ENCODE assay signal across 10 mouse cellular contexts in genomic region chr2:122313536-122313935, GRCm38 (mm10). TPM values are rescaled to one million over a fixed set of nuclear protein-coding genes. Genes with fewer than 3 reads are reported as not detected.
DNase-seq lines count a peak whose midpoint lies in the region; ATAC-seq lines count a peak whose summit lies in the region.
"Had no signal": no experiment of that assay in that cellular context is flagged by ENCODE, and none has a peak within 500 bp of the region (broad histone marks: within the 10 kb centered on the region; RNA-seq: fewer than 3 reads in every experiment).

TSS of gene Duoxa1 (minus strand) at chr2:122313730.

- H3K27me3 ChIP-seq in heart, embryonic 16.5 days (ENCODE audit: control insufficient read depth, insufficient read depth, low read length), result peaks cover 70% of the 10 kb centered on the region
- peaks cover 92% of the 10 kb centered on the region for H3K27me3 ChIP-seq in embryonic facial prominence, embryonic 10.5 days (replicated peaks; ENCODE audit: low read depth, poor library complexity, severe bottlenecking)
- H3K27me3 ChIP-seq in hindbrain, embryonic 15.5 days, result peaks cover 22% of the 10 kb centered on the region
- H3K27me3 ChIP-seq in midbrain, embryonic 15.5 days (replicated peaks), result peaks cover 29% of the 10 kb centered on the region; the same call in 1 of the 2 replicates
- H3K27me3 ChIP-seq: Patski had no signal

- peaks cover 11% of the 10 kb centered on the region for H3K4me1 ChIP-seq in heart, embryonic 16.5 days (ENCODE audit: control insufficient read depth, insufficient read depth, low read length)
- H3K4me1 ChIP-seq in embryonic facial prominence, embryonic 10.5 days, result peaks cover 12% of the 10 kb centered on the region
- peaks cover 11% of the 10 kb centered on the region; the same call in 1 of the 2 replicates for H3K4me1 ChIP-seq in hindbrain, embryonic 15.5 days (replicated peaks)
- peaks cover 16% of the 10 kb centered on the region; the same call in 1 of the 2 replicates for H3K4me1 ChIP-seq in midbrain, embryonic 15.5 days

- H3K9ac ChIP-seq in heart, embryonic 16.5 days (ENCODE audit: low read length), result peak within 1 kb of the TSS; percentile 13; the same call in 1 of the 2 replicates
- no peak within 1 kb of the TSS for H3K9ac ChIP-seq in hindbrain, embryonic 15.5 days
- H3K9ac ChIP-seq in midbrain, embryonic 15.5 days, result no peak within 1 kb of the TSS

- DNase-seq in heart, postnatal 25 days (ENCODE audit: low spot score), result no peak
- DNase-seq in embryonic facial prominence, embryonic 10.5 days (ENCODE audit: low spot score), result peak; percentile 38
- DNase-seq in thymus, postnatal 36 days, result no peak
- DNase-seq in layer of hippocampus, adult 11-12 months (ENCODE audit: low spot score), result no peak

- ATAC-seq in heart, embryonic 16.5 days (replicated peaks; ENCODE audit: extremely low read depth, insufficient read depth, low FRiP score), result peak; percentile 26; the same call in 1 of the 2 replicates
- peak; percentile 48; the same call in 1 of the 2 replicates for ATAC-seq in hindbrain, embryonic 15.5 days (ENCODE audit: low FRiP score, low read depth)
- no peak for ATAC-seq in midbrain, embryonic 15.5 days (replicated peaks)
- ATAC-seq in erythroblast, adult 5-6 weeks (replicated peaks; ENCODE audit: low FRiP score, poor library complexity, severe bottlenecking), result no peak
- ATAC-seq: Patski had no signal

- no peaks in the 10 kb centered on the region for H3K36me3 ChIP-seq in heart, embryonic 16.5 days (ENCODE audit: control insufficient read depth, insufficient read depth)
- no peaks in the 10 kb centered on the region for H3K36me3 ChIP-seq in embryonic facial prominence, embryonic 10.5 days (replicated peaks)
- H3K36me3 ChIP-seq in hindbrain, embryonic 15.5 days, result no peaks in the 10 kb centered on the region
- H3K36me3 ChIP-seq in midbrain, embryonic 15.5 days (replicated peaks), result no peaks in the 10 kb centered on the region

- no peak within 1 kb of the TSS for H3K27ac ChIP-seq in heart, embryonic 16.5 days (ENCODE audit: low read length)
- no peak within 1 kb of the TSS for H3K27ac ChIP-seq in embryonic facial prominence, embryonic 10.5 days (replicated peaks)
- H3K27ac ChIP-seq in hindbrain, embryonic 15.5 days (replicated peaks), result no peak within 1 kb of the TSS
- H3K27ac ChIP-seq in midbrain, embryonic 15.5 days, result no peak within 1 kb of the TSS

- intact Hi-C loops in heart, postnatal 25 days (cut with DNase I), result no loop called here

- peak within 1 kb of the TSS; percentile 67 for H3K4me2 ChIP-seq in heart, embryonic 16.5 days (ENCODE audit: low read depth, low read length)
- H3K4me2 ChIP-seq in hindbrain, embryonic 15.5 days, result peak within 1 kb of the TSS; percentile 44
- H3K4me2 ChIP-seq in midbrain, embryonic 15.5 days, result peak within 1 kb of the TSS; percentile 42

- H3K4me3 ChIP-seq in heart, embryonic 16.5 days (ENCODE audit: low read length), result peak within 1 kb of the TSS; percentile 40
- H3K4me3 ChIP-seq in embryonic facial prominence, embryonic 10.5 days, result peak within 1 kb of the TSS; percentile 48
- peak within 1 kb of the TSS; percentile 17 for H3K4me3 ChIP-seq in hindbrain, embryonic 15.5 days
- H3K4me3 ChIP-seq in midbrain, embryonic 15.5 days, result peak within 1 kb of the TSS; percentile 11; the same call in 1 of the 2 replicates

- WGBS in heart, embryonic 16.5 days, result 4% methylated on average over 24 of the region's 24 CpGs
- whole genome bisulfite sequencing in embryonic facial prominence, embryonic 10.5 days, result 2% methylated on average over 24 of the region's 24 CpGs
- WGBS in hindbrain, embryonic 15.5 days, result 3% methylated on average over 24 of the region's 24 CpGs
- WGBS in midbrain, embryonic 15.5 days, result 4% methylated on average over 24 of the region's 24 CpGs

- no peaks in the 10 kb centered on the region for H3K9me3 ChIP-seq in heart, embryonic 16.5 days (replicated peaks; ENCODE audit: control insufficient read depth, low read length)
- H3K9me3 ChIP-seq in embryonic facial prominence, embryonic 10.5 days, result no peaks in the 10 kb centered on the region
- no peaks in the 10 kb centered on the region for H3K9me3 ChIP-seq in hindbrain, embryonic 15.5 days
- no peaks in the 10 kb centered on the region for H3K9me3 ChIP-seq in midbrain, embryonic 15.5 days

RNA-seq across cellular contexts. Expression of gene Duoxa1, which starts in this region (rescaled TPM):
- 0.54 and 0.97 TPM in 2 replicates for polyA plus RNA-seq in heart, embryonic 16.5 days (2015; fragmentation: Nextera tagmentation; extraction: Ambion mirVana)
- under 1 TPM; 0.28 to 0.29 TPM for total RNA-seq in heart, postnatal 25 days (2021)
- polyA plus RNA-seq in embryonic facial prominence, embryonic 10.5 days (2016; fragmentation: Nextera tagmentation; extraction: Ambion mirVana), result 0.27 TPM in 1 of 2 replicates, not detected in the other
- polyA plus RNA-seq in hindbrain, embryonic 15.5 days (2015; fragmentation: Nextera tagmentation; extraction: Ambion mirVana), result 0.23 and 0.52 TPM in 2 replicates
- 0.30 and 0.32 TPM in 2 replicates for polyA plus RNA-seq in midbrain, embryonic 15.5 days (2015; fragmentation: Nextera tagmentation; extraction: Ambion mirVana)
- 0.77 TPM in 1 of 2 replicates, not detected in the other for total RNA-seq in erythroblast, adult 5-6 weeks (2015; ENCODE audit: low replicate concordance)
- not detected in 2 replicates for total RNA-seq in erythroblast, adult 5-6 weeks (2017; ENCODE audit: low replicate concordance)
- total RNA-seq: neutrophil, adult 5-6 weeks had no signal

Comparison
In these comparisons a context has a peak if more than half of its experiments do, and no peak if none do; other contexts are left out.
1. Peak in ATAC-seq, H3K4me3 ChIP-seq, H3K9ac ChIP-seq and H3K4me2 ChIP-seq in heart, embryonic 16.5 days; RNA of the gene not detected or under 1 TPM.
2. Peak in DNase-seq and H3K4me3 ChIP-seq in embryonic facial prominence, embryonic 10.5 days; RNA of the gene not detected or under 1 TPM.
3. Peak in ATAC-seq, H3K4me3 ChIP-seq and H3K4me2 ChIP-seq in hindbrain, embryonic 15.5 days; RNA of the gene not detected or under 1 TPM.